Mouse (Mus musculus) urinary bladder, postnatal 36 days (tissue): Measurements from ENCODE around the gene Pipox.

ENCODE experiments used
- DNase-seq, 2 experiments: peaks; one replicate each; pipeline ENCODE4 v3.0.0; 2022; ENCODE audit warnings: low spot score in 2 of 2, mixed read lengths in 1 of 2

The Pipox gene

DNA sequence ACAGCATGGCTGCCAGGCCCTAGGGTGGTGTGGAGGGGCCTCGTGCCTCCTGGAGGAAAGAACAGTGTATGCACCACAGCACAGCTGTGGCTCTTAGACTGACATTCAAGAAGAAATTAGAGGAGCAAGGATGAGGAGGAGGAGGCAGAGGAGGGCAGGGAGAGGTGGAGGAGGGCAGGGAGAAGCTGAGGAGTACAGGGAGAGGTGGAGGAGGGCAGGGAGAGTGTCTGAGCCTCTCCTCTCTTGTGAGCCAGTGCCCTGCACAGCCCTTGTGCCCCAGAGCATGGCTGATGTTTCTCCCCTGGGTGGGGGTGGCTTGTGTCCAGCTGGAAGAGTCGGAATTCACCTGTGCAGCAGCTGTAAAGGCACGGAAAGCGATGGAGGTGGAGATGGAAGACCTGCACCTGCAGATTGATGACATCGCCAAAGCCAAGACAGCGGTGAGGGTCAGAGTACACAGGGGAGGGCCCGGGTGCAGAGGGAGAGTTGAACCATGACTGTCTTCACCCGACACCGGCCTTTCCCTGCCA, 46.2 kb downstream of the Pipox start:
- no peak for DNase-seq

DNA sequence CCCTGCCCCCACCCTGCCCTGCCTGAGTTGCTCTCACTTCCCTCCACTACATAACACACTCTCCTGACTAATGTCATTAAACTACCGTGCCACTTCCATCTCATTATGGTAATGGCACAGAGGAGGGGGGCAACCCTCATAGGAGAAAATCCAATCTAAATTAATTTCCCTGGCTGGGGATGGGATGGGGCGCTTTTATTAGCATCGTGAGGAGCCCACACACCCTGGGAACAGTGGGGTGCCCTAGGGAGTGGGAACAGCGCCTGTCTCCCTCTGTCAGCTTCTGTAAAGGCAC, 50.0 kb downstream of the Pipox start:
- DNase-seq = no peak

GRCm38 (mm10) chr11:77843068-77843905, 50.6 kb downstream of the Pipox start:
- DNase-seq = no peak

DNA sequence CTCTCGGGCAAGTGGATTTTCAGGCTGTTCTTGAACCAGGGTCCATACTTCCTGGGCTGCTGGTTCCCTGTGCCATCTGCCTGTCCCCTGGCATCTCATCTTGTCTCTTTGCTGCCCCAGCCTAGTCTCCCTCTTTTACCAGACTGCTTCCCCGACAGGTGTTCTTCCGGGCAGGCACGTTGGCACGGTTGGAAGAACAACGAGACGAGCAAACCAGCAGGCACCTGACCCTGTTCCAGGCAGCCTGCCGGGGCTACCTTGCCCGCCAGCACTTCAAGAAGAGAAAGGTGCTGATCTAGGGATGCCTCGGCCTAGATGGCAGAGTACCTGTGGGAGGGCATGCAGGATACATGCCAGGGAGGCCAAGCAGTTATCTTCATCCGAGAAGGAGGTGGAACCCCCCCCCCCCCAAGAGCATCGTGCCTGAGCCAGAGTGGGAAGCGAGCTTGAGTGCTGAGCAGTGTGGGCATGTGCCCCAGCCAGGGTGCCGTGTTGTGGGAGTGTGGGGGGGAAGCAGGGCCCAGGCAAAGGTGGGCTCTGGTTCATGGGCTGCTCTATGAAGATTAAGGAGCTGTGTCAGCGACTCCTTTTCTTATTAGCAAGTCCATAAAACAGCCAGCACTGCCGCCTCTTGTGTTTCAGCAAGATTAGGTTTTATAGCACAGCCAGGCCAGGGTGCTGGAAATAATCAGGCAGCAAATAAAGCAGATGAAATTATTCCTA, 53.2 kb downstream of the Pipox start:
- no peak for DNase-seq

DNA sequence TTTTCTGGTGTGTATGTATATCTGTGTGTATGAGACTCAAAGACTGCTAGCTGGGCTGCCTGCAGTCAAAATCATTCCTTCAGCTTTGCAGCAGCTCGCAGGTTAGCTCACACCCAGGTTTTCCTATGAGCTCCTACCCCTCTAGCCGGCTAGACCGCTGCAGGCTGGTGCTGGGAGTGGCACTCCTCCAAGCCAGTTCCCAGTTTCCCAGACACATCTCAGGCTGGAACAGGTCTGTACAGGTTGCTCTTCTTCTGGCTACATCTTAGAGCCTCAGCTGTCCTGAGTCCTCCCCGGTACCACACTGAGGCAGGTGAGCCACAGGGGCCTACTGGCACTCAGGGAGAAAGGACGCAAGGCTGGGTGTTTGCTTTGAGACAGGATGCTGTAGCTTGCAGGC, 56.0 kb downstream of the Pipox start:
- no peak for DNase-seq

- no peak for DNase-seq
These were observed 57.1 kb downstream of the Pipox start for GRCm38 (mm10) chr11:77836751-77837150.

- no peak for DNase-seq
These were observed 57.6 kb downstream of the Pipox start for GRCm38 (mm10) chr11:77836290-77836689.

GRCm38 (mm10) chr11:77835109-77835508, 58.8 kb downstream of the Pipox start:
- DNase-seq = no peak

DNA sequence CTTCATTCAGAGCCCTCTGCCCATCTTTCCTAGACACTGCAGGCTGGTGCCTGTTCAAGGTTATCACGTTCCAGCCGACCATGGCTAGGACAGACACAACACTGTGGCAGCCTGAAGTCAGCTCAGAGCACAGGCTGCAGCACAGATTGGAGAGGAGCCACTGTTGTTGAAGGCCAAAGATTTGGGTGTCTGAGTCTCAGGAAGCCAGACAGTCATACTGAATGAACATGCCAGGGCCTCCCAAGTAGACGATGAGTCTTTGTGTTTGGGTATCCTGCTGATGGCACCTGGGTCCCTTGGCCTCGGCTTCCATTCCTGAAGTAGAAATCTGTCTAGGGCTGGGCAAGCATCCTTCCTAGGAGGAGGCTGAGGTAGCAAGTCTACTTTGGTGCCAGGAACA, 61.4 kb downstream of the Pipox start:
- no peak for DNase-seq

DNA sequence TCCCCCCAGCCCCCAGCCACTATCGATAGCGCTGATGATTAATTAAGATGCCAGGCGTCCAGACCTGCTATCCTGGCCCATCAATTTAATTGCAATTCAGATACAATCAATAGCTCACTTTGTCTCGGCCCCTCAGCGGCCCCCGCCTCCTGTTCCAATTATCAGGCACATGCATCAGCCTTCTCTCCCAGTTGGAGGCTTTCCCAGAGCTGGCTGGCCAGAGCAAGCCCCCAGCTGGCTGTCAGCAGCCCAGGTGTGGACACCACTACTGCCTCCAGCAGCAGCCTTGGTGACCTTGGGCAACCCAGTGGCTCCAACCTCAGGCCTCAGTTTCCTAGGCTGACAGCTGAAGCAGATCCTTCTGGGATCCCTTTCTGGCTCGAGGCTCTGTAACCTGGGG, 63.0 kb downstream of the Pipox start:
- DNase-seq = no peak
